Mouse (Mus musculus) liver, embryonic 14.5 days (tissue): Measurements from ENCODE around the gene 4930572O03Rik. TPM values are rescaled to one million over a fixed set of nuclear protein-coding genes. Genes with fewer than 3 reads are reported as not detected.
"Not testable (repeated sequence)": the region's sequence is repeated elsewhere in the genome, so short reads cannot be mapped to it uniquely, and the experiment has no call there.

Experiments used
- ATAC-seq: fragments of 200-750 bp; cut with Nextera tagmentation; 2 replicates; pipeline ENCODE4 v1.8.0; 2017; ENCODE audit warnings: moderate number of reproducible peaks, mild to moderate bottlenecking, moderate library complexity; ENCODE audit not compliant: insufficient read depth
- DNase-seq, 3 experiments: peaks; one replicate each; pipeline ENCODE4 v3.0.0-alpha.2; 2012 to 2013; ENCODE audit warnings: low read depth in 3 of 3, low spot score in 3 of 3
- H3K27ac ChIP-seq: fragments of 300-500 bp; sonication (generic); 2 replicates; pipeline ENCODE4 v1.5.1; 2014; ENCODE audit warnings: moderate library complexity, mild to moderate bottlenecking, control low read depth, inconsistent platforms
- H3K27me3 ChIP-seq: fragments of 300-500 bp; sonication (generic); 2 replicates; pipeline ENCODE4 v1.6.1; 2014; ENCODE audit warnings: mild to moderate bottlenecking, low read length, moderate library complexity; ENCODE audit not compliant: control insufficient read depth, insufficient read depth
- H3K36me3 ChIP-seq: fragments of 300-500 bp; sonication (generic); replicated peaks from 2 replicates; pipeline ENCODE4 v1.6.1; 2014; ENCODE audit warnings: low read depth; ENCODE audit not compliant: control insufficient read depth, insufficient read depth
- H3K4me1 ChIP-seq, 2 experiments: fragments of 200-500 bp in 1 of 2; fragments of 300-500 bp in 1 of 2; sonication (generic) in 1 of 2; replicated peaks; 2 replicates each; pipeline ENCODE4 v1.6.1; 2012 to 2014; ENCODE audit warnings: antibody characterized with exemption in 1 of 2, inconsistent platforms in 1 of 2, low read length in 1 of 2; ENCODE audit not compliant: control insufficient read depth in 2 of 2, insufficient read depth in 2 of 2
- H3K4me2 ChIP-seq: fragments of 300-500 bp; sonication (generic); 2 replicates; pipeline ENCODE4 v1.6.1; 2014; ENCODE audit warnings: low read depth, mild to moderate bottlenecking, control low read depth, moderate library complexity
- H3K4me3 ChIP-seq, 2 experiments: fragments of 200-500 bp in 1 of 2; fragments of 300-500 bp in 1 of 2; sonication (generic) in 1 of 2; 2 replicates each; pipeline ENCODE4 v1.5.1; 2012 to 2014; ENCODE audit warnings: low read depth in 2 of 2, low read length in 2 of 2, mild to moderate bottlenecking in 2 of 2, control low read depth in 1 of 2, inconsistent platforms in 1 of 2, moderate library complexity in 1 of 2; ENCODE audit not compliant: insufficient read depth in 1 of 2
- H3K9ac ChIP-seq: fragments of 300-500 bp; sonication (generic); replicated peaks from 2 replicates; pipeline ENCODE4 v1.6.1; 2014; ENCODE audit warnings: mild to moderate bottlenecking, control low read depth, moderate library complexity
- H3K9me3 ChIP-seq: fragments of 300-500 bp; sonication (generic); 2 replicates; pipeline ENCODE4 v1.6.1; 2016; ENCODE audit warnings: low read length, mixed read lengths; ENCODE audit not compliant: control insufficient read depth
- WGBS: fragments of 180-500 bp; shearing (Covaris S2); extraction: QIAGEN DNeasy Blood & Tissue Kit; methylation state at CpG from one replicate; pipeline ENCODE4 v1.1.7; 2014; ENCODE audit not compliant: insufficient replicate concordance; 5-methylcytosine and 5-hydroxymethylcytosine counted together
- polyA plus RNA-seq, 2 experiments: library from polyadenylated mRNA; depleted of rRNA in 1 of 2; stranded (reverse) in 1 of 2; unstranded in 1 of 2; fragments of >200 nt; fragmentation: Nextera tagmentation in 1 of 2; extraction: Ambion mirVana in 1 of 2; gene quantifications; 2 replicates each; pipeline versions ENCODE4 v1.2.1 to v1.2.3; 2012 to 2014

The 4930572O03Rik gene
- polyA plus RNA-seq, 2 experiments: not detected

- H3K9me3 ChIP-seq, H3K4me2 ChIP-seq, DNase-seq, H3K27me3 ChIP-seq, H3K9ac ChIP-seq, H3K4me1 ChIP-seq, H3K27ac ChIP-seq, H3K4me3 ChIP-seq, H3K36me3 ChIP-seq: not testable (repeated sequence)
- 0 out of 2 replicates have a peak, but pooled peaks have one; percentile 21 for ATAC-seq
- 65% methylated on average over 7 of the region's 10 CpGs for WGBS
These were observed 24.6 kb upstream of the 4930572O03Rik start for GRCm38 (mm10) chr5:15681301-15682035.

- not testable (repeated sequence) for H3K36me3 ChIP-seq, H3K27ac ChIP-seq, H3K4me1 ChIP-seq, H3K4me2 ChIP-seq, H3K4me3 ChIP-seq, DNase-seq, H3K27me3 ChIP-seq, H3K9ac ChIP-seq, H3K9me3 ChIP-seq
- 0 out of 2 replicates have a peak, but pooled peaks have one; percentile 39 for ATAC-seq
- WGBS: 51% methylated on average over 13 of the region's 13 CpGs
These were observed 23.4 kb upstream of the 4930572O03Rik start for GRCm38 (mm10) chr5:15679980-15680949.

DNA sequence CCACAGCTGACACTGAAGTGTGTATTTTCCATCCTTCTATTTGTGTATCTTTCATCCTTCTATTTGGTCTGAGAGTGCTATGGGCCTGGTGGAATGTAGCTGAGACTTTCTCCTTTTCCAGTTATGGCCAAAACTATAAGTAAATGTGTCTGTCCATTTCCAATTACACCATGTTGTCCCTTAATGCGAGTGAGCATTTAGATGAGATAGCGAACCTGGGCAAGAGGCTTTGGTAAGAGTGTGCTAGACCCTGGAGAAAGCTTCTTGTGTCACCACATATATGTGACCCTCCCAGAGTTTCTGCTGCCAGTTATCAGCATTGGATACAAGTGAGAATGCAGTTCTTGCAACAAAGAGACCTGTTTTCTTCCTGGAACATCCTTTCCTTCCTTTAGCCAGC lies 22.0 kb upstream of the 4930572O03Rik start:
- not testable (repeated sequence) for H3K4me2 ChIP-seq, H3K4me1 ChIP-seq, H3K4me3 ChIP-seq, ATAC-seq, DNase-seq, H3K36me3 ChIP-seq, H3K27ac ChIP-seq, H3K9ac ChIP-seq, H3K27me3 ChIP-seq, H3K9me3 ChIP-seq
- WGBS: 47% methylated on average over 2 of the region's 2 CpGs

- not testable (repeated sequence) for H3K9me3 ChIP-seq, H3K4me2 ChIP-seq, H3K9ac ChIP-seq, H3K4me1 ChIP-seq, H3K4me3 ChIP-seq, H3K27me3 ChIP-seq, H3K36me3 ChIP-seq, DNase-seq, ATAC-seq, H3K27ac ChIP-seq
- WGBS: 62% methylated on average over 2 of the region's 4 CpGs
These were observed 20.9 kb upstream of the 4930572O03Rik start for GRCm38 (mm10) chr5:15677750-15678149.

- H3K4me1 ChIP-seq, H3K9me3 ChIP-seq, DNase-seq, H3K27me3 ChIP-seq, H3K4me2 ChIP-seq, H3K4me3 ChIP-seq, H3K36me3 ChIP-seq, H3K9ac ChIP-seq, H3K27ac ChIP-seq, ATAC-seq: not testable (repeated sequence)
- WGBS: 65% methylated on average over 5 of the region's 8 CpGs
These were observed 17.8 kb upstream of the 4930572O03Rik start for GRCm38 (mm10) chr5:15674429-15675244.

DNA sequence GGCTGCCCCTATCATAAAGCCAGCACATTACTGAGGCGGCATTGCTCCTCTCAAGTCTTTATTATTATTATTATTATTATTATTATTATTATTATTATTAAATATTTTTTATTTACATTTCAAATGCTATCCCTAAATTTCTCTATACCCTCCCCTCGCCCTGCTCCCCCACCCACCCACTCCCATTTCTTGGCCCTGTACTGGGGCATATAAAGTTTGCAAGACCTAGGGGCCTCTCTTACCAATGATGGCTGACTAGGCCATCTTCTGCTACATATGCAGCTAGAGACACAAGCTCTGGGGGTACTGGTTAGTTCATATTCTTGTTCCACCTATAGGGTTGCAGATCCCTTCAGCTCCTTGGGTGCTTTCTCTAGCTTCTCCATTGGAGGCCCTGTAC lies 17.1 kb upstream of the 4930572O03Rik start:
- H3K4me2 ChIP-seq, DNase-seq, ATAC-seq, H3K4me1 ChIP-seq, H3K27ac ChIP-seq, H3K4me3 ChIP-seq, H3K36me3 ChIP-seq, H3K27me3 ChIP-seq, H3K9me3 ChIP-seq, H3K9ac ChIP-seq: not testable (repeated sequence)
- WGBS: 42% methylated on average over 2 of the region's 2 CpGs

DNA sequence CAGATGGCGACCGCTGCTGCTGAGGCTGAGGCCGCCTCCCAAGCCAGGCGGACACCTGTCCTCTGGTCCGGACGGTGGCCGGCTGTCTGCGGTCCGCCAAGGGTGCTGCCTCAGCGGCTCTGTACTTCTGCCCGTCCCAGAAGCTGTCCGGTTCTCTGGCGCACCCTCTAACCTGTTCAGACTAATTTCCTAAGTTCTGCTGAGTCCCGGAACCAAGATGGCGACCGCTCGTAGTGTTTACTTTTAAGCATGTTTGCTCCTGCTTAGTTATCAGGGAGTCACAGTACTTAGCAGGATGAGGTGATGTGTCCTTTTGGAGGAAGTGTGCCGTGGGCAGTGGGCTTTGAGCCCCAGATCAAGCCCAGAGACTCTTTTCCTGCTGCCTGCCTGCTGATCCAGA lies 13.9 kb upstream of the 4930572O03Rik start:
- WGBS: 71% methylated on average over 7 of the region's 18 CpGs
- not testable (repeated sequence) for H3K9me3 ChIP-seq, H3K4me2 ChIP-seq, H3K9ac ChIP-seq, DNase-seq, ATAC-seq, H3K4me3 ChIP-seq, H3K27ac ChIP-seq, H3K27me3 ChIP-seq, H3K36me3 ChIP-seq, H3K4me1 ChIP-seq
